Mouse (Mus musculus): Measurements from ENCODE around the gene Bud23. TPM values are rescaled to one million over a fixed set of nuclear protein-coding genes. Genes with fewer than 3 reads are reported as not detected.

The Bud23 gene
- polyA plus RNA-seq, 2 experiments = 101 to 107 TPM

DNA sequence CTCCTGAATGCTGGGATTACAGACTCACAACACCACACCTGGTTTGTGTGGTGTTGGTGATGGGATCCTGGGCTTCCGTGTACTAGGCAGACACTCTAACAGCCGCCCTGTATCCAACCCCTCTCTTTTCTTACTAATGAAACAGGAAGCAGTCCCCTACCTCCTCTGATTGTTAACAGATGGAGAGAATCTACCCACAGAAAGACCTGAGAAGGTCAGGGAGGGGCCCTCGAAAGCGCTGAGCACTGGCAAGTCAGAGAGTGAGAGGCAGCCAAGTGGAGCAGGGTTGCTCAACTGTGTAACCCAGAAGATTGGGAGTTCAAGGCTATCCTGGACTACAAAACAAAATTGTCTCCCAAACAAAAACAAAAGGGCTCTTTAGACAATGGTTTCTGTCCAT, 22.1 kb upstream of the Bud23 start:
- no peaks in the 10 kb centered on the region for H3K36me3 ChIP-seq (ENCODE audit: control insufficient read depth, insufficient read depth, low read length)
- peaks cover 10% of the 10 kb centered on the region; the same call in 1 of the 2 replicates for H3K27me3 ChIP-seq (ENCODE audit: control insufficient read depth, insufficient read depth, low read length)
- H3K9ac ChIP-seq (ENCODE audit: low read depth, low read length, severe bottlenecking) = no peak overlapping the region
- no peaks in the 10 kb centered on the region for H3K9me3 ChIP-seq (ENCODE audit: control insufficient read depth, low read length)
- H3K4me2 ChIP-seq (replicated peaks; ENCODE audit: low read depth, low read length, severe bottlenecking) = no peak overlapping the region
- 18% methylated on average over 4 of the region's 4 CpGs for WGBS
- no peak overlapping the region for H3K27ac ChIP-seq (replicated peaks; ENCODE audit: low read depth, low read length)
- TF ChIP-seq POLR2A (IDR thresholded peaks at IDR 0.05; ENCODE audit: borderline replicate concordance, extremely low read depth, insufficient read depth, insufficient read length) = no peak
- no peak for ATAC-seq (ENCODE audit: low FRiP score, low read depth)
- no peaks in the 10 kb centered on the region for H3K4me1 ChIP-seq (ENCODE audit: control insufficient read depth, insufficient read depth, low read length)
- no peak for DNase-seq (ENCODE audit: low spot score)
- H3K4me3 ChIP-seq (replicated peaks; ENCODE audit: low read length) = no peak overlapping the region

GRCm38 (mm10) chr5:135080539-135080938, 15.8 kb upstream of the Bud23 start:
- no peak for ATAC-seq (ENCODE audit: low FRiP score, low read depth)
- no peak for DNase-seq (ENCODE audit: low spot score)
- no peaks in the 10 kb centered on the region for H3K9me3 ChIP-seq (ENCODE audit: control insufficient read depth, low read length)
- no peaks in the 10 kb centered on the region for H3K27me3 ChIP-seq (ENCODE audit: control insufficient read depth, insufficient read depth, low read length)
- H3K4me2 ChIP-seq (replicated peaks; ENCODE audit: low read depth, low read length, severe bottlenecking) = no peak overlapping the region
- H3K4me3 ChIP-seq (replicated peaks; ENCODE audit: low read length) = no peak overlapping the region
- no peak for TF ChIP-seq POLR2A (IDR thresholded peaks at IDR 0.05; ENCODE audit: borderline replicate concordance, extremely low read depth, insufficient read depth, insufficient read length)
- no peak overlapping the region for H3K9ac ChIP-seq (ENCODE audit: low read depth, low read length, severe bottlenecking)
- H3K27ac ChIP-seq (replicated peaks; ENCODE audit: low read depth, low read length) = no peak overlapping the region
- WGBS = 83% methylated on average over 5 of the region's 5 CpGs
- peaks cover 3% of the 10 kb centered on the region; the same call in 1 of the 2 replicates for H3K4me1 ChIP-seq (ENCODE audit: control insufficient read depth, insufficient read depth, low read length)
- H3K36me3 ChIP-seq (ENCODE audit: control insufficient read depth, insufficient read depth, low read length) = peaks cover 4% of the 10 kb centered on the region

GRCm38 (mm10) chr5:135079578-135079977, 14.8 kb upstream of the Bud23 start:
- H3K36me3 ChIP-seq (ENCODE audit: control insufficient read depth, insufficient read depth, low read length) = peaks cover 13% of the 10 kb centered on the region
- H3K4me1 ChIP-seq (ENCODE audit: control insufficient read depth, insufficient read depth, low read length) = peaks cover 3% of the 10 kb centered on the region; the same call in 1 of the 2 replicates
- ATAC-seq (ENCODE audit: low FRiP score, low read depth) (no peak), DNase-seq (ENCODE audit: low spot score) (no peak)
- no peaks in the 10 kb centered on the region for H3K27me3 ChIP-seq (ENCODE audit: control insufficient read depth, insufficient read depth, low read length)
- H3K4me2 ChIP-seq (replicated peaks; ENCODE audit: low read depth, low read length, severe bottlenecking) = no peak overlapping the region
- TF ChIP-seq POLR2A (IDR thresholded peaks at IDR 0.05; ENCODE audit: borderline replicate concordance, extremely low read depth, insufficient read depth, insufficient read length) = no peak
- no peaks in the 10 kb centered on the region for H3K9me3 ChIP-seq (ENCODE audit: control insufficient read depth, low read length)
- H3K27ac ChIP-seq (replicated peaks; ENCODE audit: low read depth, low read length) = no peak overlapping the region
- whole genome bisulfite sequencing = 82% methylated on average over 2 of the region's 2 CpGs
- no peak overlapping the region for H3K9ac ChIP-seq (ENCODE audit: low read depth, low read length, severe bottlenecking)
- H3K4me3 ChIP-seq (replicated peaks; ENCODE audit: low read length) = no peak overlapping the region

DNA sequence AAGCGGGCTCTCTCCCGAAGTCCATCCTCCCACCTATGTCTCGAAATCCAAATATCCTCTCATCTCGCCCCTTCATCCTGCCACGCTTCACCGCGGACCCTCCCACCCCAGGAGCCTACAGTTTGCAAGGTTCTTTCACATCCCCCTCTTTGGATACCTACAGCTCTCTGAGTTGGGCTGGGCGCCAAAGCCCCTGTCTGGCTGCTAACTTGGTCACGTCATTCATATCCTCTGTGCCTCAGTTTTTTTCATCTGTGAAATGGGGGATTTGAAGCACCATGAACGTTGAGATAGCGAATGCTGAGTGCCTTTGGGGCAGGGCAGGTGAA, 13.7 kb upstream of the Bud23 start:
- ATAC-seq (ENCODE audit: low FRiP score, low read depth) (peak; percentile 56; the same call in 1 of the 2 replicates), DNase-seq (ENCODE audit: low spot score) (peak; percentile 70)
- peaks cover 19% of the 10 kb centered on the region for H3K36me3 ChIP-seq (ENCODE audit: control insufficient read depth, insufficient read depth, low read length)
- peaks cover 3% of the 10 kb centered on the region; the same call in 1 of the 2 replicates for H3K4me1 ChIP-seq (ENCODE audit: control insufficient read depth, insufficient read depth, low read length)
- 1% methylated on average over 11 of the region's 11 CpGs for WGBS
- H3K27me3 ChIP-seq (ENCODE audit: control insufficient read depth, insufficient read depth, low read length) = no peaks in the 10 kb centered on the region
- H3K27ac ChIP-seq (replicated peaks; ENCODE audit: low read depth, low read length) = no peak overlapping the region
- peak overlapping the region; percentile 98 for H3K4me3 ChIP-seq (replicated peaks; ENCODE audit: low read length)
- peak overlapping the region; percentile 63 for H3K4me2 ChIP-seq (replicated peaks; ENCODE audit: low read depth, low read length, severe bottlenecking)
- peak overlapping the region; percentile 97 for H3K9ac ChIP-seq (ENCODE audit: low read depth, low read length, severe bottlenecking)
- no peak for TF ChIP-seq POLR2A (IDR thresholded peaks at IDR 0.05; ENCODE audit: borderline replicate concordance, extremely low read depth, insufficient read depth, insufficient read length)
- no peaks in the 10 kb centered on the region for H3K9me3 ChIP-seq (ENCODE audit: control insufficient read depth, low read length)

GRCm38 (mm10) chr5:135077564-135078481, 13.1 kb upstream of the Bud23 start, which contains the start of gene Vps37d:
Gene Vps37d, minus strand, starts transcription at chr5:135078266.
- H3K9ac ChIP-seq (ENCODE audit: low read depth, low read length, severe bottlenecking) = peak within 1 kb of the TSS; percentile 97
- H3K27me3 ChIP-seq (ENCODE audit: control insufficient read depth, insufficient read depth, low read length) = no peaks in the 10 kb centered on the region
- H3K4me2 ChIP-seq (replicated peaks; ENCODE audit: low read depth, low read length, severe bottlenecking) = peak within 1 kb of the TSS; percentile 63
- ATAC-seq (ENCODE audit: low FRiP score, low read depth) (peak; percentile 92), DNase-seq (ENCODE audit: low spot score) (peak; percentile 84)
- H3K4me3 ChIP-seq (replicated peaks; ENCODE audit: low read length) = peak within 1 kb of the TSS; percentile 98
- peak within 1 kb of the TSS; percentile 83 for H3K27ac ChIP-seq (replicated peaks; ENCODE audit: low read depth, low read length)
- WGBS = under 1% methylated on average over 42 of the region's 83 CpGs
- H3K36me3 ChIP-seq (ENCODE audit: control insufficient read depth, insufficient read depth, low read length) = peaks cover 25% of the 10 kb centered on the region
- no peak for TF ChIP-seq POLR2A (IDR thresholded peaks at IDR 0.05; ENCODE audit: borderline replicate concordance, extremely low read depth, insufficient read depth, insufficient read length)
- peaks cover 3% of the 10 kb centered on the region; the same call in 1 of the 2 replicates for H3K4me1 ChIP-seq (ENCODE audit: control insufficient read depth, insufficient read depth, low read length)
- H3K9me3 ChIP-seq (ENCODE audit: control insufficient read depth, low read length) = no peaks in the 10 kb centered on the region

Measured in limb, embryonic 14.5 days (tissue).